ENCODE assay signal across 40 mouse cellular contexts in the genomic region with DNA sequence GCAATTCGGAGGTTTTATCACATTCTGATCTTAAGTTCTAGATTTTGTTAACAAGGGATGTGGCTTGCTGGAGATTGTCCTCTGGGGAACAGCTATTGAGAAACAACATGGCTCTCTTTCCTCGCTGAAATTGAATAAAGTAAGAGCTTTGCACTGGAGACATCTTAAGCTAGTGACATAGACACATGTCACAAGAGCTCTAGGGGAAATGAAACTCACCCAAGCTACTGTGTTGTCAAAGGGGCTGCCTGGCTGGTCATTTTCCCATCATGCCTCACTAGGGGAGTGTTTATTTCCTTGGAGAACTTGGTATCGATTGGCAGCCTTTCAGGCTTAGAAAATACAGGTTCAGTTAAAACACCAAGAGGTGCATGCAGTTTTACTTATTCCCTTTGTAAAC. TPM values are rescaled to one million over a fixed set of nuclear protein-coding genes. Genes with fewer than 3 reads are reported as not detected.
DNase-seq lines count a peak whose midpoint lies in the region; ATAC-seq lines count a peak whose summit lies in the region.
"Had no signal": no experiment of that assay in that cellular context is flagged by ENCODE, and none has a peak within 500 bp of the region (broad histone marks: within the 10 kb centered on the region; RNA-seq: fewer than 3 reads in every experiment).

No protein-coding gene starts in this region.

- H3K9me3 ChIP-seq in heart, embryonic 12.5 days (replicated peaks): no peaks in the 10 kb centered on the region
- no peaks in the 10 kb centered on the region for H3K9me3 ChIP-seq in limb, embryonic 10.5 days (replicated peaks)
- H3K9me3 ChIP-seq: hindbrain, embryonic 10.5 days; limb, embryonic 12.5 days; liver, embryonic 12.5 days; midbrain, embryonic 13.5 days had no signal

- H3K27ac ChIP-seq in heart, embryonic 12.5 days (ENCODE audit: poor library complexity, severe bottlenecking): no peak overlapping the region
- H3K27ac ChIP-seq in limb, embryonic 10.5 days: no peak overlapping the region
- H3K27ac ChIP-seq: gastrocnemius, adult 2 months; hindbrain, embryonic 10.5 days; kidney, postnatal 0 days; limb, embryonic 12.5 days; liver, embryonic 12.5 days; midbrain, embryonic 13.5 days had no signal

- H3K4me3 ChIP-seq in heart, embryonic 12.5 days: no peak overlapping the region
- no peak overlapping the region for H3K4me3 ChIP-seq in limb, embryonic 10.5 days
- H3K4me3 ChIP-seq: erythroblast, embryonic 14.5 days; gastrocnemius, adult 2 months; hindbrain, embryonic 10.5 days; limb, embryonic 12.5 days; liver, embryonic 12.5 days; megakaryocyte, embryonic 14.5 days; midbrain, embryonic 13.5 days had no signal

- H3K4me2 ChIP-seq in heart, embryonic 12.5 days: no peak overlapping the region
- H3K4me2 ChIP-seq: limb, embryonic 12.5 days; liver, embryonic 12.5 days; midbrain, embryonic 13.5 days had no signal

- DNase-seq in heart, adult 11 months: peak; percentile 58
- peak; percentile 28 to 38 for DNase-seq in spleen, postnatal 36 days (ENCODE audit: low spot score in 2 of 2)
- DNase-seq in spleen, adult 18-20 months: no peak
- DNase-seq in limb, embryonic 10.5 days (ENCODE audit: low spot score): no peak
- no peak for DNase-seq in thymus, postnatal 0 days (ENCODE audit: low spot score)
- DNase-seq: adrenal gland, adult 2 months; cerebellum, adult 9-11 months; gastrocnemius, adult 2 months; gastrocnemius, postnatal 36 days; heart, postnatal 14 days; kidney, adult 2 months; layer of hippocampus, postnatal 36 days; liver, postnatal 0 days; right cerebral cortex, postnatal 25 days; thymus, postnatal 14 days had no signal

- ATAC-seq in heart, embryonic 12.5 days (ENCODE audit: insufficient number of reproducible peaks, low FRiP score): no peak
- peak; percentile 64 for ATAC-seq in common myeloid progenitor, adult 5-6 weeks (replicated peaks; ENCODE audit: low read depth, poor library complexity, severe bottlenecking)
- peak; percentile 88 for ATAC-seq in monocyte, adult 5-6 weeks (replicated peaks; ENCODE audit: insufficient number of reproducible peaks, low FRiP score, low TSS enrichment, poor library complexity, severe bottlenecking)
- ATAC-seq: CD4-positive, CD25-positive, alpha-beta regulatory T cell, adult 4 months; forebrain, embryonic 16.5 days; hindbrain, embryonic 16.5 days; liver, embryonic 12.5 days; liver, postnatal 0 days; midbrain, embryonic 13.5 days had no signal

- no peak overlapping the region for H3K9ac ChIP-seq in heart, embryonic 12.5 days
- H3K9ac ChIP-seq: limb, embryonic 12.5 days; liver, embryonic 12.5 days; liver, postnatal 0 days; midbrain, embryonic 13.5 days had no signal

- 69% methylated on average over 3 of the region's 3 CpGs for WGBS in heart, embryonic 12.5 days
- WGBS in limb, embryonic 10.5 days: 82% methylated on average over 3 of the region's 3 CpGs

- H3K27me3 ChIP-seq in heart, embryonic 12.5 days (replicated peaks): peaks cover 6% of the 10 kb centered on the region
- peaks cover 17% of the 10 kb centered on the region; the same call in 1 of the 2 replicates for H3K27me3 ChIP-seq in limb, embryonic 10.5 days (ENCODE audit: low read depth, poor library complexity, severe bottlenecking)
- H3K27me3 ChIP-seq: liver, embryonic 12.5 days had no signal

- H3K36me3 ChIP-seq in heart, embryonic 12.5 days: no peaks in the 10 kb centered on the region
- H3K36me3 ChIP-seq in limb, embryonic 10.5 days: no peaks in the 10 kb centered on the region
- H3K36me3 ChIP-seq: hindbrain, embryonic 10.5 days; limb, embryonic 12.5 days; liver, embryonic 12.5 days; midbrain, embryonic 13.5 days had no signal

- H3K4me1 ChIP-seq in heart, embryonic 12.5 days (replicated peaks): peaks cover 4% of the 10 kb centered on the region; the same call in 1 of the 2 replicates
- peaks cover 6% of the 10 kb centered on the region for H3K4me1 ChIP-seq in limb, embryonic 10.5 days
- H3K4me1 ChIP-seq: limb, embryonic 12.5 days had no signal

RNA-seq across cellular contexts. Expression of gene Thegl, which starts 2.7 kb away (rescaled TPM):
- polyA plus RNA-seq in heart, embryonic 12.5 days (2016; fragmentation: Nextera tagmentation; extraction: Ambion mirVana): 0.12 TPM in 1 of 2 replicates, not detected in the other
- total RNA-seq in common myeloid progenitor, adult 5-6 weeks (2017): 0.23 TPM in 1 of 2 replicates, not detected in the other
- 1.1 TPM in 1 of 3 replicates, not detected in the others for total RNA-seq in monocyte, adult 5-6 weeks (2017)
- not detected in 2 replicates for polyA plus RNA-seq in limb, embryonic 10.5 days (2016; fragmentation: Nextera tagmentation; extraction: Ambion mirVana)
- 0.10 TPM in 1 of 2 replicates, not detected in the other for polyA plus RNA-seq in thymus, postnatal 0 days (2015; fragmentation: Nextera tagmentation; extraction: Ambion mirVana)
- total RNA-seq: adrenal gland, adult 2 months; gastrocnemius, adult 2 months; gastrocnemius, postnatal 36 days; heart, adult 8-10 months; heart, postnatal 14 days; neutrophil, adult 5-6 weeks had no signal
- polyA plus RNA-seq: adrenal gland, adult 2 months; CD4-positive, CD25-positive, alpha-beta regulatory T cell, adult 4 months; erythroblast, embryonic 14.5 days; heart, embryonic 14.5 days; kidney, adult 2 months; large intestine, adult 2 months; limb, embryonic 12.5 days; urinary bladder, adult 2 months had no signal

RNA-seq across cellular contexts. Expression of gene Arl9, which starts 9.3 kb away (rescaled TPM):
- not detected in 2 replicates for polyA plus RNA-seq in heart, embryonic 12.5 days (2016; fragmentation: Nextera tagmentation; extraction: Ambion mirVana)
- not detected in 2 replicates for total RNA-seq in common myeloid progenitor, adult 5-6 weeks (2017)
- total RNA-seq in monocyte, adult 5-6 weeks (2017): not detected in 3 replicates
- not detected in 2 replicates for polyA plus RNA-seq in limb, embryonic 10.5 days (2016; fragmentation: Nextera tagmentation; extraction: Ambion mirVana)
- 0.26 TPM in 1 of 2 replicates, not detected in the other for polyA plus RNA-seq in thymus, postnatal 0 days (2015; fragmentation: Nextera tagmentation; extraction: Ambion mirVana)
- total RNA-seq: adrenal gland, adult 2 months; adrenal gland, postnatal 4 days; gastrocnemius, adult 2 months; gastrocnemius, postnatal 36 days; heart, adult 8-10 months; heart, postnatal 14 days; layer of hippocampus, postnatal 36 days; left cerebral cortex, postnatal 14 days had no signal
- polyA plus RNA-seq: adrenal gland, adult 2 months; CD4-positive, CD25-positive, alpha-beta regulatory T cell, adult 4 months; cortical plate, adult 2 months; embryonic facial prominence, embryonic 14.5 days; erythroblast, embryonic 14.5 days; forebrain, embryonic 11.5 days; forebrain, embryonic 16.5 days; heart, embryonic 14.5 days; hindbrain, embryonic 10.5 days; hindbrain, embryonic 16.5 days; intestine, embryonic 14.5 days; kidney, postnatal 0 days; limb, embryonic 12.5 days; liver, embryonic 12.5 days; midbrain, embryonic 13.5 days; neural tube, embryonic 11.5 days had no signal

RNA-seq across cellular contexts. Expression of gene Srp72, which starts 38.7 kb away (rescaled TPM):
- polyA plus RNA-seq in heart, embryonic 12.5 days (2016; fragmentation: Nextera tagmentation; extraction: Ambion mirVana): 42.3 and 45.1 TPM in 2 replicates
- total RNA-seq in common myeloid progenitor, adult 5-6 weeks (2017): 119 and 157 TPM in 2 replicates
- 88.8 to 168 TPM (median 138 TPM) in 3 replicates for total RNA-seq in monocyte, adult 5-6 weeks (2017)
- polyA plus RNA-seq in limb, embryonic 10.5 days (2016; fragmentation: Nextera tagmentation; extraction: Ambion mirVana): 78.9 and 90.8 TPM in 2 replicates
- polyA plus RNA-seq in thymus, postnatal 0 days (2015; fragmentation: Nextera tagmentation; extraction: Ambion mirVana): 67.9 and 68.4 TPM in 2 replicates

Comparison
In these comparisons a context has a peak if more than half of its experiments do, and no peak if none do; other contexts are left out.
1. DNase-seq: peak in heart, adult 11 months (single experiment) and spleen, postnatal 36 days (2 of 2); none in spleen, adult 18-20 months (0 of 2), limb, embryonic 10.5 days (single experiment) and thymus, postnatal 0 days (single experiment).